Mouse (Mus musculus) spleen, postnatal 14 days (tissue): Measurements from ENCODE around the gene 4933430I17Rik.
"Not testable (repeated sequence)": the region's sequence is repeated elsewhere in the genome, so short reads cannot be mapped to it uniquely, and the experiment has no call there.

Experiments
- DNase-seq, 2 experiments: peaks; one replicate each; pipeline ENCODE4 v3.0.0; 2021 to 2022; ENCODE audit warnings: low spot score in 2 of 2

4933430I17Rik gene

GRCm38 (mm10) chr4:62524651-62525488, at the start of gene 4933430I17Rik, which contains the start of gene Pole3:
Gene 4933430I17Rik, plus strand, starts transcription at chr4:62525369.
Gene Pole3, minus strand, starts transcription at chr4:62525068.
- peak; percentile 88 to 94 for DNase-seq

GRCm38 (mm10) chr4:62475793-62476192, 49.4 kb upstream of the 4933430I17Rik start:
- DNase-seq, result no peak

GRCm38 (mm10) chr4:62477542-62478244, 47.5 kb upstream of the 4933430I17Rik start:
- no peak for DNase-seq

DNA sequence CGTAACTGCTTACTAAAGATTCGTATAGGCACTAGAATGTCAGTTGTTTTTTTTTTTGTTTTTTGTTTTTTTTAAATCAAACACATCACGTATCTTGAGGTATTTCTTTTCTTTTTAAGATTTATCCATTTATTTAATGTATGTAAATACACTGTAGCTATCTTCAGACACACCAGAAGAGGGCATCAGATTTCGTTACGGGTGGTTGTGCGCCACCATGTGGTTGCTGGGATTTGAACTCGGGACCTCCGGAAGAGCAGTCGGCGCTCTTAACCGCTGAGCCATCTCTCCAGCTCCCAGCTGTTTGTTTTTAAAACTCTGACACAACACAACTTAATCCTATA, 45.6 kb upstream of the 4933430I17Rik start:
- not testable (repeated sequence) for DNase-seq

- peak in 1 of 2 experiments; percentile 35 for DNase-seq
Observed at GRCm38 (mm10) chr4:62479937-62480708, 45.0 kb upstream of the 4933430I17Rik start, which contains the start of gene Bspry. Gene Bspry, plus strand, starts transcription at chr4:62480053.

DNA sequence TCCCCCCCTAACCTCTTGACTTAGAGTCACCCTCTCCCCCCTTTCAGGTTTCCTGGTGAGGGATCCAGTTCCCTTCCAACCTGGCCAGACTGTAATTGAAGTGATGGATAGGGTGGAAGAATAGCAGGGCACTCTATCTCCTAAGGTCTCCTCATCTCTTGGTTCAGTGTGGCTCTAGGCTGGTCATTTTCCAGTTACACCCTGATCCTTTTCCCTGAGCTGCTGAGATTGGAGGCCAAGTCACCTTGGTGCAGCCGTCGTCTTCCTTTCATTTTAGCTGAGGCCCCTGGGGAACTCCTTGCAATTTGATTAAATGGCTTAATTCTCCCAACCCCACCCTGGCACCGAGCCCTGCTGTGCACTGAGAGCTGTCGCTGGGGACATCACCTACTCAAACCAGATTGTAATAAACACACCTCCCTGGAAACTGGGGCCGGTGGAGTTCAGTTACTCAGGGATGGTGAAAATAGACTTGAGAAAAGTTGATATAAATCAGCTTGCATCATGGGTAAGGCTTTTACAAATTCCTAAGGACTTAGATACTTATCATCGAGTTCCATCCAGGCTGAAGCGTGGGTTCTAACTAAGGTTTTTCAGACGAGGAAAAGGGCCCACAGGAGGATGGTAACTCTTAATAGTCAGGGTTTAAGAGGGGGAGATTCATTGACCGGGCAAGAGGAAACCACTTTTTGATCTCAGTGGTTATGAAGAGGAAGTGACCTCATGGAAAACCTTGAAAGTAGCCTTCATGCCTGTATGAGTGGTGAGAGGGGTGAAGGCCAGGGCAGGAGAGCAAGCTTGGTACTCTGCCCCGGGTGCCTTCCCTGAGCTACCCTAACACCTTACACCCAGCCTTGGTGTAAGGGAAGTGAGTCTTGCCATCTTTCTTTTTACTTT, 44.2 kb upstream of the 4933430I17Rik start:
- no peak for DNase-seq

GRCm38 (mm10) chr4:62484928-62485327, 40.2 kb upstream of the 4933430I17Rik start:
- no peak for DNase-seq

- no peak for DNase-seq
Observed at GRCm38 (mm10) chr4:62485450-62486161, 39.6 kb upstream of the 4933430I17Rik start.

- DNase-seq, result no peak
Observed at GRCm38 (mm10) chr4:62486162-62486696, 38.9 kb upstream of the 4933430I17Rik start.

- DNase-seq, result no peak
Observed at GRCm38 (mm10) chr4:62487172-62487571, 38.0 kb upstream of the 4933430I17Rik start.

GRCm38 (mm10) chr4:62487914-62488313, 37.3 kb upstream of the 4933430I17Rik start:
- DNase-seq, result no peak

DNA sequence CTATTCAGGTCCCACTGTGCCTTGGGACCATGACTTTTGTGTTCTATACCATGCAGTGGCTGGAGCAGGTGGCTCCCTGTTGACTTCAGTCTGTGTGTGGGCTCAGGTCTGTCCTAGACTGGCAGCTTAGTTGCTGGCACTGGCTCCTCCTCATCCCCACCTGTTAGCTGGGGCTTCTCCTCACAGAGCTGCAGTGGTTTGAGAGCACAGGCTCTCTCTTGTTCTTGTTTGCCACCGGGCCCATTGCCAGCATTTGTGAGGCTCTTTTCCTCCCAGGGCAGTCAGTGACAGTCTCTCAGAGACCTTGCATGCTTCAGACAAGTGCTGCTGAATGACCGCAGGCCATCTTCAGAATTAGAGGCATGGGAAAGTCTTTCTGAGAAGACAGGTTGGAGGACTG, 32.5 kb upstream of the 4933430I17Rik start:
- DNase-seq, result no peak

DNA sequence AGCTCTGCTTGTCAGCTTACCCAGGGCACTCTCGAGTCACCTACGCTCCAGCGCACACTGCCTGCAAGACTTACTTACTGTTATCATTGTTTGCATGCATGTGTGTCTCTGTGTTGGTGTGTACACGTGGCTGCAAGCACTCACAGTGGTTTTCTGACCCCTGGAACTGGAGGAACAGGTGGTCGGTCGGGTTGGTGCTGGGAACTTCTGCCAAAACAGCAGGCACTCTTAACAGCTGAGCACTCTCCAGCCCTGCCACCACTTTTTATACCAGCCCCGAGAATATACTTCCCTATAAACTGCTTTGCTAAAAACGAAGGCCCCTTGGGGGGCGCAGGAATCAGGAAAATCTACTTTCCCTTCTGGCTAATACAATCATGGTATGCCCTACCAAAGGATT, 30.9 kb upstream of the 4933430I17Rik start:
- no peak for DNase-seq

DNA sequence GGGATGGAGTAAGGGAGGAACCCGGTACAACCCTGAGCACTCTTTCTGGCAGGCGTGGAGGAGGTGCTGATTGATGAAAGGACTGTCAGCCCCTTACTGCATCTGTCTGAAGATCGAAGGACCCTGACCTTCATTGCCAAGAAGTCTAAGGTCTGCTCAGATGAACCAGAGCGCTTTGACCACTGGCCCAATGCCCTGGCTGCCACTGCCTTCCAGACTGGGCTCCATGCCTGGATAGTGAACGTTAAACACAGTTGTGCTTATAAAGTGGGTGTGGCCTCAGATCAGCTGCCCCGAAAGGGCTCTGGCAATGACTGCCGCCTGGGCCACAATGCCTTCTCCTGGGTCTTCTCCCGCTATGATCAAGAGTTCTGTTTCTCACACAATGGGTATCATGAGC, 29.2 kb upstream of the 4933430I17Rik start:
- DNase-seq, result no peak

- DNase-seq, result no peak
Observed at GRCm38 (mm10) chr4:62496815-62497214, 28.4 kb upstream of the 4933430I17Rik start.

GRCm38 (mm10) chr4:62500799-62501198, 24.4 kb upstream of the 4933430I17Rik start:
- DNase-seq, result no peak

DNA sequence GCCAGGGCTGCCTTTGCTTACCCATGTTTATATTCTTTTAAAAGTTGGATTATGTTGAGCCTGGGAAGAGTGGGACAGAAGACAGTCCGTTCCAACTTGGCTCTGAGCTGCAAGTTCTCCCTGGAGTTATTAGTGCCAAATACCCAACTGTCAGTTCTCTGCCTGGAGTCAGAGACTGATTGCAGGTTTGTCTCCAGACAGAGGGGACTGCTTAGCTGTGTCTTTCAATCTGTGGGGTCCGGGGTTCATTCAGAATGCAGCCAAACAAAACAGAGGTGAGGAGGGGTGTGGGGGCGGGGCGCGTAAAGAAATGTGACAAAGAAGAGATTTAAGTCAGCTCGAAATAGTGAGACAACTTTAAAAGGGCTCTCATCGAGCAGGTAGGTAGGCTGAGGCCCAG, 23.6 kb upstream of the 4933430I17Rik start:
- no peak for DNase-seq

- DNase-seq, result peak; percentile 72 to 78
Observed at GRCm38 (mm10) chr4:62501964-62502732, 23.0 kb upstream of the 4933430I17Rik start.

DNA sequence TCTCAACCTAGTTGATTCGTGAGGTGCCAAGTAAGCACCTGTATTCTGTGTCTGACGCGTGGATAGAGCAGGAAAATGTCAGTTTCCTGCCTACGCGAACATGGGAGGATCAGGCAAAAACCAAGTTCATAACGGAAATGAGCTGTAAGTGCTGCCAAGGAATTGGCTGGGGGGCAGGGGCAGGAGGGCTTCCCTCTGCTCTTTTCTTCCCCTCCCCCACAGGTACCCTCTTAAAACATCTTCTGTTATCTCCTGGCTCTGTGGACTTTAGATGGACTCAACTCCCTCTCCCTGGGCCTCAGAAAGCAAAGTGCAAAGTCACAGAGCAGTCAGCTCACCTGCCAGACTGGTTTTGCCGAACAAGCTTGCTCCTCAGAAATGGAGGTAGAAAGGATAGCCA, 22.2 kb upstream of the 4933430I17Rik start:
- no peak for DNase-seq
